Mouse (Mus musculus) spleen, adult 12 weeks (tissue): ENCODE measurements around the gene Rtraf.

Source experiments
- DNase-seq: peaks from one replicate; pipeline ENCODE4 v3.0.0; 2022; ENCODE audit warnings: low spot score

Rtraf gene

DNA sequence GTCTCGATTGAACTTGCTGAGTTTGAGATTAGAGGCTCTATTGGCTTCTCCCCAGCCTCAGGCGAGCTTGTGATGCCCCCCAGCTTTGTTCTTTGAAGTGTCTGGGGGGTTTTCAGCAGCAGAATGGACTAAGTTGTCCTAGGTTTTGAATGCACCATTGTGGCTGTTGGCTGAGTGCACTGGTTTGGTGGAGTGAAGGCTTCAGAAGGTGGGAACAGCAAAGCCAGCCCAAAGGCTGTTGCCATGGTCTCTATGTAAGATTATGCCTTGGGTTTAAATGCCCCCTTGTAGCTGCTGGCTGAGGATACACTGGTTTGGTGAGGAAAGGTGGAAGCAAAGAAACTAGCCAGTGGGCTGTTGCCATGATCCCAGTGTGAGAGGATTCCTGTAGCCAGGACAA is 23.1 kb downstream of the Rtraf start:
- DNase-seq = no peak

DNA sequence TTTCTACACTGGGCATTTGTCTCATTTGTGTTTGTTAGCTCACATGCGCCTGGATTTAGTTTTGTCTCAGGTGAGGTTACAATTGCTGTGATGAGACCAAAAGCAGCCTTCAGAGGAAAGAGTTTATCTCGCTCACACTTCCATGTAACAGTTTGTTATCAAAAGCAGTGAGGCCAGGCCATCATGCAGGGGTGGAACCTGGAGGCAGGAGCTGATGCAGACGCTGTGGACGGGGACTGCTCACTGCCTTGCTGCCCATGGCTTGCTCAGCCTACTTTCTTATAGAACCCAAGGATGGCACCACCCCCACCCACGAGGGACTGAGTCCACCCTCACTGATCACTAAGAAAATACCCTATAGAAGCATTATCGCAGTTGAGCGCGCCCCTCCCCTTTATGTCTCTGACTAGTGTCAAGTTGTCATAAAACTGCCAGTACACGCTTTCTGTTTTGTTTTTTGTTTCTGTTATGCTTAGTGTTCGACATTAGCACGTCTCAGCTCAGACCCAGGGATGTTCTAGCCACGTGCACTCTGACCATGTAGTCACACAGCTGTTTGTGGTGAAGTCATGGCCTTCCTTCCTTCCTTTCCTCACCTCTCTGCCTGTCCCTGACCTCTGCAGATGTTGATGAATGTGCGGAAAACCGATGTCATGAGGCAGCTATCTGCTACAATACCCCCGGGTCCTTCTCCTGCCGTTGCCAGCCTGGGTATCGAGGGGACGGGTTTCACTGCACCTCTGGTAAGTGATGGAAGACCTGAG is 26.9 kb downstream of the Rtraf start:
- no peak for DNase-seq

DNA sequence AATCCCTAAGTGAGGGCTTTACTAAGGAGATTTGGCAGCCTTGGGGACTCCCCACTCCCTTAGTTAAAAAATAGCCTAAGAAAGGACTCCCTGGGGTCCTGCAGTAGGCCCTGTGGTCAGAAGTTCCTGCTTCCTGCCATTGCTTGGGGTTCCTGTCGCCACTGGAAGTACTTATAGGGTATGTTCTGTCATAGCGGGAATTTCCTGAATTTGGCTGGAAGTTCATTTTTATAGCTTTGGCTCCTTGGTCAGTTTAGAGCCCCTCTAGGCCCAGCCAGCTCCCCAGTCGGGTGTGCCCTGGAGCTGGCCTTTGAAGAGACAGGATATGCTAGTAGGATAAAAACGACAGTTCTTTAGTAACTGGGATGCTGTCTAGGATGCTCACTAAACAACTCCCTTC is 28.7 kb downstream of the Rtraf start:
- no peak for DNase-seq

DNA sequence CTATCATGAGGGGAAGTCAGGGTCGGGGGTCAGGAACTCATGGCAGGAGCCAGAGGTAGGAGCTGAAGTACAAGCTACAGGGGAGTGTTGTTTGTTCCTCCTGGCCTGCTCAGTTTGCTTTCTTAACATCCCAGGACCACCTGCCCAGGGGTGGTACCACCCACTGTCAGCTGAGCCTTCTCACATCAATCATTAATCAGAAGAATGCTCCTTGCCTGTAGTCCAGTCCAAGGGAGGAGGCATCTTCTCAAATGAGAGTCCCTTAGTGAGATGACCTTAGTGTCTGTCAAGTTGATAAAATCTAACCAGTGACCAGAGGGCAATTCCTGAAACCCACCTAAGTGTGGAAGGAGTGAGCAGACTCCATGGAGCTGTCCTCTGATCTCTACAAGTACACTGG is 35.2 kb downstream of the Rtraf start:
- no peak for DNase-seq

DNA sequence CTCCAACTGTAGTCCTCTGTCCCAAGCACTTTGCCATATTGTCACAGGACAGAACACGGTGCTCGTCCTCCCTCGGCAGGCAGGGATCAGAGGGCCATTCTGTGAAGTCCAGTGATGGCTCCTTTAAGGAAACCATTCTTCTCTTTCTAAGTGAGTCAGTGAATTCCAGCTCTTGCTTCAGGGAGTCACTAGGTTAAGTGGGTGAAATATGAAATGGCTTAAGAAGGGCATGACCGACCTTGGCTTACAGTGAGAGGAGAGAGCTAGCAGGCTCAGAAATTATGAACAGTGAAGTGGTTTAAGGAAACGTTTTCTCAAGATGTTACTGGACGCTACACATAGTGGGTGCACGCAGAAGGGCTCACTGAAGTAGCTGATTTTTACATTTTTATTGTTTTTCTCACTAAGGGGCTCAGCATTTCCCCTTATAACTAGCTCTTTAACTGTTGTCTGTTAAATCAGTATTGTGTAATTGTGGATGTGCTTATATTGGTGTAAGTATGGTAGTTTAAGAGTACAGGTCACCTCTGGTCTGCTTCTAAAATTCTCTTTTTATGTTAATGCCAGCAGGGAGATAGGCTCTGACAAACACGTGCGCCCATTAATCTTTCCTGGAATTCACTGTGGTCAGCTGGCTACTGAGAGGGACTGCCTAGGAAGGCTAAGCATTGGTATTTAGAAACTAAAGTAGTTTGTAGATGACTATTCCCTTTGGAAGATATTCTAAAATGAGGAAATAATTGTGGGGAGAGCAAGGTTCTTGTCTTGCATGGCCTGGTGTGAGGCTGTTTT is 37.6 kb downstream of the Rtraf start:
- no peak for DNase-seq

DNA sequence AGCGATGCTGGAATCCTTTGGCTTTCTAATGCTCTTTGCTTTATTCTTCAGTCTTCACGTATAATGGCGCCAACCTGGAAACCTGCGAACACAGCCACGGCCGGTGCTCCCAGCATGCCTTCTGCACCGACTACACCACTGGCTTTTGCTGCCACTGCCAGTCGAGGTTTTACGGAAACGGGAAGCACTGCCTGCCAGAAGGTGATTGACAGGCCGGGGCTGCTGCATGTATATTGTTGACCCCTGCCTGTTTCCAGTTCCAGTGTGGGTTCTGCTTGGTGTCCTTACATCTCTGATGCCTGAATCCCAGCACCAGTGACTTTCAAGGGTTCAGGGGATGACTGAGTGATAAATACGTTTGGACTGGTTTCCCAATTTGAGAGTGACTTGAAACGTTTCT is 45.7 kb downstream of the Rtraf start:
- no peak for DNase-seq

DNA sequence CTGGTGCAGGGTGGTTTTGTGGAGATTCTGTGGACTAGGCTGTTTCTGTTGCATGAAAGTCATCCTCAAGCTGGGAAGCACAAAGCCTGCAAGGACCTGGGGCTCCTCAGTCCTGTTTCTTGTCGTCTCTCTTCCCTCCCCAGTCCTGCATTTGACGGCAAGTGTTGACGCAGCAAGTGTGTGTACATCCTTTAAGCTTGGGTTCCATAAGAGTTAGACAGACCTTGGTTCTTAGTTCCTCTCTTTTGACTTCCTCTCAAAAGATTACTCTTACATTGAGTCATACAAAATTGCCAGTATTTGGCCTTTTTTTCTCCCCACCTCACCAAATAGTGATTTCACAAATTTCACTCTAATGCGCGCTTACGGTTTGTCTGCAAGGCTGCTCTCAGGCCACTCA is 46.3 kb downstream of the Rtraf start:
- DNase-seq = no peak

DNA sequence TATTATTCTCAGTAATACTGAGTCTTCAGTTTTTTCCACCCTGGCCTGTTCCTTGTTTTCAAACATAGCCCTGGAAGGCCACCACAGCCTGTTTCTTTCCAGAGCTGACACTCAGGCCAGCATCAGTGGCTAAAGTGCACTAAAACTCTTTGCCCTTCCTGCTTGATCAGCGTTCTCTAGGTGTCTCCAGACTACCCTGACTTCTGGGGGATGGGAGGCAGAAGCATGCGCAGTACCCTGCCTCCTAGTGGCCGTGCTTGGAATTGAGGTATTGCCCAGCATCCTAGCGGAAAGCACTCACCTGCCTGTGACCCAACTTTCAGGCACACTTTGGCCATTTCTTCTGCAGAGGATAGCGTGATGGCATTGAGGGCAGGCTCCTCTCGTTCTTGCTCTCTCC is 46.7 kb downstream of the Rtraf start:
- DNase-seq = peak; percentile 6

DNA sequence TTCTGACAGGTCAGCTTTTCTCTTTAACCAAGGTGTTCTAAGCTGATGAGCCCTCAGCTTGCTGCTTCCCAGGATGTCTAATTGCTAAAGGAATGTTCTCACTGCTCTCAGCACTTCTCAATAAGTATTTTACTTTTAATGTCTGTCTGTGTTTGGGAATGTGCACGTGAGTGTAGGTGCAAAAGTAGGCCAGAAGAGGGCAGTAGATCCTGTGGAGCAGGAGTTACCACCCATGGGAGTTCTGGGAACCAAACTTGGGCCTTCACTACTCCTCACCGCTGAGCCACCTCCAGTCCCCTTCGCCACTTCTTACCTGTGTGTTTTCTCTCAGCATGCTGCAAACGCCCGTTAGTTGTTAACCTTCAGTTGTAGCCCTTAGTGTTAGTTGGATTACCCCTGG is 47.4 kb downstream of the Rtraf start:
- DNase-seq = no peak

DNA sequence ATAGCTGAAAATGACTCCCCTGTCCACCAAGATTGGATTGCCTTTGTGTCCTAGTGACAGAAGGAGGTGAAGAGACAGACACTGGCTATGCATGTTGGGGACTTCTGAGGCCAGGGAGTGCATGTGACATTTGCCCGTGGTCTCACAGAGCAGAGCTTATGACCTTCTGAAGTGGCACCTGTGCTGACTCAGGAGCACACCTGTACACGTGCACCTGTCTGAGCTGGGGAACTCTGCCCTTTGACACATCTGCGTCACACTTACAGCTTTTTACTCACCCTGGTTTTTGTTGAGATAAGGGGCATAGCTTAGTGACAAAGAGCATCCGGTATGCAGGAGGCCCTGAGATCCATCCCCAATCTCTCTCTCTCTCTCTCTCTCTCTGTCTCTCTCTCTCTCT is 48.1 kb downstream of the Rtraf start:
- DNase-seq = no peak

DNA sequence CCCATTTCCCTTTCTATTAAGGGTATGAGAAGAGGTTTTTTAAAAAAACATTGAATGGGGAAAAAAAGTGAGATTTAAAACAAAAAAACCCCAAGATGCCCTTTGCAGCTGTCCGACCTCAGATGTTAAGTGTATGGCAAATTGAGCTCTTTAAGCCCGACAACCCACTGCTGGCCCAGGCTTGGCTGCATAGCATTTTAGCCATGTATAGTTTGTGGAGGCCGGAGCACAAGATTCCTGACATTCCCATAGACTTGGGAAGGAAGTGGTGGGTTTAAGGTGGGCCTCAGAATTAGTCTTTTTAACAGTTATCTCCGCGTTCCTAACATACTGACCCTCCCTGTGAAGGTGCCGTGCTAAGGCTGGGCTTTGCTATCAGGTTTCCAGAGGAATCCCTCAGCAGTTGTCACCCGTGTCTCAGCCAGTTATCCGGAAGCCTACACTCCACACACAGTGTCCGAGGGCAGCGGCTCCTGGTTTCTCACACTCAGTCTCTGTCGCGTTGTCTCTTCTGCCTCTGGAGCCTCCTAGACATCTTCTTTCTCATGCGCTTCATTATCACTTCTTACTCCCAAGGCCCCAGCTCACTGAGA is 49.5 kb downstream of the Rtraf start:
- DNase-seq = no peak

DNA sequence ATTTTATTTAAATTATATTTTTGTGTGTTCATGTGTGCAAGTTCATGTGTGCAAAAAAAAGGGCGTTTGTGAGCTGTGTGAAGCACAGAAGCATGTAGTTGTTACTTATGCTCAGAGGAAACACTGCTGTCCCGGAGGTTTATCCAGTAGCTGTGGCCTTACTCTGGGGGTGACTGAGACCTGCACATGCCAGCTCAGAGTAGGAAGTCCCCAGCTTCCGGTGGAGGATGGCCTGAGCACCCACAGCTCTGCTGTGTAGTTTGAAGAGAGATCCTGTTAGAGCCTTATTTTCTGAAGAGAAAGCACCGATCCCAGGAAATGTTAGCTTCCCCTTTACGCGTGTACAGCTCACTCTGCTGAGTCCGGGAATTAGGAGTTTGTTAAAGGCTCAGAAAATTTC is 52.5 kb downstream of the Rtraf start:
- no peak for DNase-seq

DNA sequence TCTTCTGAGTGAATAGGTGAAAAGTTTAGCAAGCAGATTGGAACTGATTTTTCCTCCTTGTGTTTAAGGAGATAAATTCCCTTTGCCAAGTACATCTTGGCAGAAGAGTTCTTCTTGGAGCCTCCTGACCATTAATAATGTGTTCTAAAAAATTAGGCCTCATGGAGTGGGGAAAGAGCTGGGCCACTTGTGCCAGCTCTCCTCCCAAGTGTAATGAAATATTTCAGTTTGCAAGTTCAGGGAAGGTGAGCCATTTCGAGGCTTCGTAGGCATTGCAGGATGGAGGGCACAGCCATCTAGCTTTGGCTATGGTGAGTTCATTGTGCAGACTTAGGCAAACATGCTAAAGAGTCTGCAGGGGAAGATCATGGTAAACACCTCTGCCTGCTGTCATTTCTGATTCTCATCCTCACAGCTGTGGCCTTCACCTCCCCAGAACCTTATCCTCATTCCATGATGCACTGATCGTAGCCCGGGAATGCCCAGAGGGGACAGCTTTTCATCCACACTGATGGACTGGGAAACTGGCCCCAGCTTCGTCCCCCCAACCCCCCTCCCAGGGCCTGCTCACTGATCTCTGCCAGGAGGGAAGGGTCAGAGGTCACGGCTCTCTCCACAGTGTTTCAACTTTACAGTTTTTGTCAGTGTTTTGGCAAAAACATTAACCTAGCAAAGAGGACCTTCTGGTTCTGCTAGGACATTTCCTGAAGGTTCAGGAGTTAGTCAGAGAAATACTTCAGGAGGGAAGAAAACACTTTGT is 54.0 kb downstream of the Rtraf start:
- DNase-seq = no peak

DNA sequence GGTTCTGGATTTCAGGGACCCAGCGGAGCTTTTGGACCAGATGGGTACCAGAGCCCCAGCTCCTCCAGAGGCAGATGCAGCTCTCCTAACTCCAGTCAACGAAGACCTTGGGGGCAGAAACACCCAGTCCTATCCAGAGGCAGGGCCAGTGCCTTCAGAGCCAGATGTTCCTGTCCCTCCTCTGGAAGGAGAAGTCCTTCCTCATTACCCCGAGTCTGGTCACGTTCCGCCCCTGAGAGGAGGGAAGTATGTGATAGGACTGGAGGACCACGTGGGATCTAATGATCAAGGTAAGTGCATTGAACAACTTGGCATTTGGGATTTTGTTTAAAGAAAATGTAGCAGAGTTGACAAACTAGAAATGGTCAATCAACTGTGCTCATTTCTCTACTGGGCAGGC is 55.0 kb downstream of the Rtraf start:
- DNase-seq = no peak

DNA sequence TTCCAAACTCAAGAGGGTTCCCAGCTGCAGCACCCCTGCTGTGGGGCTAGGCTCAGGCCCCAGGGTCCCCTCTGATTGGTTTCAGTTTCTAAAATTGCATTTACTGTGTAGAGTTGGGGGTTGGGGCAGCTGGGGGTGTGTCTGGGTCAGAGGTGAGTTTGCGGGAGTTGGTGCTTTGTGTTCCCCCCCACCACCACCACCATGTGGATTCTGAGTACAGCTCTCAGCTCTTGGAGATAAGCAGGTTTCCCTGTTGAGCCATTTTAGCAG is 57.3 kb downstream of the Rtraf start:
- DNase-seq = no peak

DNA sequence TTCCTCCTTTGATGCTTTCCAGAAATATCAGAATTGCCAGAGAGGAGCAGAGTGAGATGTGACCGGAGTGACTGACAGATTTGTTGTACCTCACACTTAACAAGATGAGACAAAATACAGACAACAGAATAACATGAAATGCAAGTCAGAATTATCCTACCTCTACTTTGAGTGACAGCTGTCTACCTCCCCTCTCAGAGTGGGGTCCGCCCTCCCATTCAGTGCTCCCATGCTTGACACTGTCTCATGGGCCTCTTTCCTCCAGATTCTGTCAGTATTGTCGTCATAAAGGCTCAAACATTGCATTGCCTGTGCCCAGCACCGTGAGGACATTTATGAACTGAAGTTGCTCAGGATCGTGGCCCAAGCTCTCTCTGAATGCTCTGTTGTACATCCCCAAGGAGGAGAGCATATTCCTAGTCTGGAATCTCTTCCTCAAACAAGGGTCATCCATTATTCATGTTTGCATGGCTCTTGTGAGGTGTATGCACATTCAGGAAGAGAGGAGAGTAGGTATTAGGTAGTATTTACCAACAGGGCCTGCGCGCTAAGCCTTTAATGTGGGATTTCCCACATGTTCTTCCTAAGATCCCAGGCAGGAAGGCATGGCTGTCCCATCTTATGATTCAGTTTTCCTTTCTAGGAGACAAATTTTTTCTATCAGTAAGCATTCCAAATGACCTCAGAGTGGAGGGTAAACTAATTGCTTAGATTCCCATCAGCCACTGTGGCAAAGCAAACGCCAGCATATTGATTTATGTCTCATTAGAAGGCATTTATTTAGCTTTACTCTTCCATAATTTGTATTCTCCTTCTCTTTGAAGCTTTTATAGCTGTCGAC is 57.9 kb downstream of the Rtraf start:
- no peak for DNase-seq

DNA sequence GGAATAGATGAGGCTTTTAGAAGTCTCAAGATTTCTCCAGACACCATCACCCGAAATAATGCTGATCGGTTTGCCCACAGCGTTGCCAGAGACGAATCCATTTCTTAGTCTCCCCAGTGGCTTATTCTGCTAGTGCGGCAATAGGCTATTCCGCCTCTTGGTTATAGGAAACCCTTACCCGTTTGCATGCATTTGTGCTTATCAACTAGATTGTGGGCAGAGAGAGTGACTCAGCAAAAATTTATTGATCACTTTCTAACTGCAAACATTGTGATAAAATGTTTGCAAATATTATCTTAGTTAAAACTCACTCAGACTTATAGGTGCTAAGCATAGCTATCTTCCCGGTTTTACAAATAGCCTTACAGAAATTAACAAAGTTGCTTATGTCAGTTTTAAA is 59.3 kb downstream of the Rtraf start:
- DNase-seq = no peak

DNA sequence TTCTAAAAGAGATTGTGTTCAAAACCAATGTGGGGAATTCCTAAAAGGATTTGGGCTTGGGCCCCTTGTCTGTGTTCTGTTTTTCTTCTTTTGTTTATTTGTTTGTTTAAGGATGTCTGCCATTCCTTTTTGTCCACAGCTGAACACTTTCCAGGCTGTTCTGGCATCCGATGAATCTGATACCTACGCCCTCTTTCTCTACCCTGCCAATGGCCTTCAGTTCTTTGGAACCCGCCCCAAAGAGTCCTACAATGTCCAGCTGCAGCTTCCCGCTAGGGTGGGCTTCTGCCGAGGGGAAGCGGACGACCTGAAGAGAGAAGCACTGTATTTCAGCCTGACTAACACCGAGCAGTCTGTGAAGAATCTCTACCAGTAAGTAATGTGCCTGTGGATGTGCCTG is 60.1 kb downstream of the Rtraf start:
- no peak for DNase-seq

DNA sequence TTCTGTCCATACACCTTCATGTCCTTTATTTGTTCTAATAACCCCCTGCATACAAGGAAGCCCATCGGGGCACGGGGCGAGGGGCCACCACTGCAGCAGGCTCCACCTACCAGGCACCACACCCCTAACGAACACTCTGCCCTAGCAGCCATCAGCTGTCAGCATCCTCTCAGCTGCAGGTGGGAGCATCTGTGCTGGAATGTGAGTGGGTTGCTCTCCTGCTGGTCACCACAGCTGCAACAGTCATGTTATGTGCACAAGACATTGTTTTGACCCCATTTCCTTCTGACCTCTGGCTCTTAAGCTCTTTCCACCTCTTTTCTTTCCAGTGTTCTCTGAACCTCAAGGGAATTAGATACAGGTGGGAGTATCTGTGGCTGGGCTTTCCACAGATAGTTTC is 61.6 kb downstream of the Rtraf start:
- no peak for DNase-seq
